Mouse (Mus musculus) myocyte (in vitro differentiated cells): ENCODE results near the gene Slc35c1. TPM values are rescaled to one million over a fixed set of nuclear protein-coding genes. Genes with fewer than 3 reads are reported as not detected.

Experiments
- H3K27me3 ChIP-seq: one replicate; pipeline ENCODE4 v1.6.1; 2011; ENCODE audit not compliant: control insufficient read depth, insufficient read depth, insufficient read length
- H3K36me3 ChIP-seq: one replicate; pipeline ENCODE4 v1.6.1; 2011; ENCODE audit not compliant: control insufficient read depth, insufficient read depth
- H3K4me2 ChIP-seq: one replicate; pipeline ENCODE4 v1.6.1; 2011; ENCODE audit warnings: low read depth, control low read depth
- H3K4me3 ChIP-seq: one replicate; pipeline ENCODE4 v1.5.1; 2011; ENCODE audit warnings: mild to moderate bottlenecking, control low read depth, moderate library complexity
- H3K79me2 ChIP-seq: one replicate; pipeline ENCODE4 v1.6.1; 2011; ENCODE audit not compliant: control insufficient read depth, insufficient read depth
- H3ac ChIP-seq: one replicate; pipeline ENCODE4 v1.6.1; 2011; ENCODE audit not compliant: control insufficient read depth, insufficient read length
- CEBPB ChIP-seq: IDR thresholded peaks from 2 replicates; pipeline ENCODE4 v1.6.1; 2011; ENCODE audit warnings: mild to moderate bottlenecking, moderate library complexity; ENCODE audit not compliant: poor library complexity, insufficient read depth, severe bottlenecking
- E2F4 ChIP-seq: IDR thresholded peaks from one replicate; pipeline ENCODE4 v1.6.1; 2011; ENCODE audit warnings: mild to moderate bottlenecking, control low read depth, moderate library complexity; ENCODE audit not compliant: insufficient read depth
- MAX ChIP-seq: IDR thresholded peaks from one replicate; pipeline ENCODE4 v1.6.1; 2011; ENCODE audit warnings: low read depth, mild to moderate bottlenecking, control low read depth
- MYOD1 ChIP-seq, 3 experiments: IDR thresholded peaks; one replicate each; pipeline ENCODE4 v1.6.1; 2011; ENCODE audit warnings: control low read depth in 2 of 3, low read depth in 2 of 3, mild to moderate bottlenecking in 2 of 3, moderate library complexity in 1 of 3; ENCODE audit not compliant: insufficient read length in 2 of 3, control insufficient read depth in 1 of 3
- MYOG ChIP-seq, 3 experiments: IDR thresholded peaks; one replicate each; pipeline ENCODE4 v1.6.1; 2011; ENCODE audit warnings: control low read depth in 2 of 3, low read depth in 2 of 3, mild to moderate bottlenecking in 2 of 3; ENCODE audit not compliant: insufficient read length in 2 of 3, control insufficient read depth in 1 of 3, insufficient read depth in 1 of 3
- POLR2A ChIP-seq: IDR thresholded peaks from one replicate; pipeline ENCODE4 v1.6.1; 2011; ENCODE audit warnings: low read depth, mild to moderate bottlenecking, control low read depth, moderate library complexity; ENCODE audit not compliant: insufficient read length
- POLR2AphosphoS2 ChIP-seq: IDR thresholded peaks from one replicate; pipeline ENCODE4 v1.6.1; 2011; ENCODE audit warnings: low read depth, control low read depth; ENCODE audit not compliant: insufficient read length
- REST ChIP-seq: IDR thresholded peaks from one replicate; pipeline ENCODE4 v1.6.1; 2011; ENCODE audit warnings: mild to moderate bottlenecking, control low read depth, moderate library complexity; ENCODE audit not compliant: insufficient read depth, insufficient read length
- SRF ChIP-seq: IDR thresholded peaks from one replicate; pipeline ENCODE4 v1.6.1; 2011; ENCODE audit warnings: low read depth; ENCODE audit not compliant: control insufficient read depth, insufficient read length
- TCF12 ChIP-seq: IDR thresholded peaks from one replicate; pipeline ENCODE4 v1.6.1; 2011; ENCODE audit warnings: mild to moderate bottlenecking, control low read depth; ENCODE audit not compliant: poor library complexity, insufficient read depth, severe bottlenecking
- TCF3 ChIP-seq: IDR thresholded peaks from one replicate; pipeline ENCODE4 v1.6.1; 2011; ENCODE audit warnings: low read depth, control low read depth; ENCODE audit not compliant: insufficient read length
- USF1 ChIP-seq: IDR thresholded peaks from one replicate; pipeline ENCODE4 v1.6.1; 2011; ENCODE audit warnings: low read depth, mild to moderate bottlenecking, control low read depth, moderate library complexity
- polyA plus RNA-seq: library from polyadenylated mRNA; unstranded; fragments of >200 nt; fragmentation: generic; extraction: Trizol; gene quantifications from one replicate; pipeline ENCODE4 v1.2.1, GENCODE M21; 2012; ENCODE audit warnings: missing spikeins

Gene Slc35c1
- polyA plus RNA-seq, 1 experiment, result 13.8 TPM

GRCm38 (mm10) chr2:92438567-92438966 lies 21.8 kb downstream of the Slc35c1 start:
- no peak overlapping the region for H3ac ChIP-seq
- no peak overlapping the region for H3K4me3 ChIP-seq
- H3K27me3 ChIP-seq, result peaks cover 16% of the 10 kb centered on the region
- H3K36me3 ChIP-seq, result no peaks in the 10 kb centered on the region
- no peaks in the 10 kb centered on the region for H3K79me2 ChIP-seq
- TF ChIP-seq USF1, result no peak
- no peak for TF ChIP-seq POLR2AphosphoS2
- H3K4me2 ChIP-seq, result no peak overlapping the region

GRCm38 (mm10) chr2:92437875-92438274 lies 22.5 kb downstream of the Slc35c1 start:
- Histone ChIP-seq H3K27me3 (peaks cover 16% of the 10 kb centered on the region), H3K4me2 (peak overlapping the region; percentile 47), H3K36me3 (no peaks in the 10 kb centered on the region), H3ac (no peak overlapping the region), H3K79me2 (no peaks in the 10 kb centered on the region), H3K4me3 (no peak overlapping the region)
- no peak for TF ChIP-seq MYOG (IDR thresholded peaks at IDR 0.05; ENCODE audit: control insufficient read depth in 1 of 3, insufficient read depth in 1 of 3, insufficient read length in 2 of 3, low read depth in 2 of 3)
- TF ChIP-seq USF1, result no peak
- TF ChIP-seq POLR2AphosphoS2, result no peak
- TF ChIP-seq TCF12, result no peak
- no peak for TF ChIP-seq REST
- TF ChIP-seq TCF3, result no peak
- no peak for TF ChIP-seq SRF
- no peak for TF ChIP-seq MAX
- TF ChIP-seq MYOD1 (IDR thresholded peaks at IDR 0.05; ENCODE audit: control insufficient read depth in 1 of 3, insufficient read length in 2 of 3, low read depth in 2 of 3), result no peak
- TF ChIP-seq CEBPB, result no peak
- no peak for TF ChIP-seq E2F4
- no peak for TF ChIP-seq POLR2A

- Histone ChIP-seq H3K36me3 (no peaks in the 10 kb centered on the region), H3ac (no peak overlapping the region), H3K27me3 (peaks cover 16% of the 10 kb centered on the region), H3K4me2 (no peak overlapping the region), H3K79me2 (no peaks in the 10 kb centered on the region), H3K4me3 (no peak overlapping the region)
- TF ChIP-seq E2F4, result no peak
- TF ChIP-seq POLR2A, result no peak
- no peak for TF ChIP-seq MYOG (IDR thresholded peaks at IDR 0.05; ENCODE audit: control insufficient read depth in 1 of 3, insufficient read depth in 1 of 3, insufficient read length in 2 of 3, low read depth in 2 of 3)
- no peak for TF ChIP-seq POLR2AphosphoS2
- no peak for TF ChIP-seq MYOD1 (IDR thresholded peaks at IDR 0.05; ENCODE audit: control insufficient read depth in 1 of 3, insufficient read length in 2 of 3, low read depth in 2 of 3)
- TF ChIP-seq MAX, result no peak
- no peak for TF ChIP-seq TCF12
- no peak for TF ChIP-seq TCF3
- TF ChIP-seq SRF, result no peak
- TF ChIP-seq REST, result no peak
- no peak for TF ChIP-seq CEBPB
- no peak for TF ChIP-seq USF1
These were observed 23.0 kb downstream of the Slc35c1 start for GRCm38 (mm10) chr2:92437366-92437765.

- Histone ChIP-seq H3K4me2 (no peak overlapping the region), H3K79me2 (peaks cover 5% of the 10 kb centered on the region), H3K4me3 (no peak overlapping the region), H3K36me3 (no peaks in the 10 kb centered on the region), H3K27me3 (peaks cover 10% of the 10 kb centered on the region), H3ac (no peak overlapping the region)
- TF ChIP-seq MYOD1 (IDR thresholded peaks at IDR 0.05; ENCODE audit: control insufficient read depth in 1 of 3, insufficient read length in 2 of 3, low read depth in 2 of 3), result no peak
- no peak for TF ChIP-seq E2F4
- TF ChIP-seq TCF12, result no peak
- TF ChIP-seq CEBPB, result no peak
- no peak for TF ChIP-seq POLR2A
- TF ChIP-seq POLR2AphosphoS2, result no peak
- no peak for TF ChIP-seq SRF
- TF ChIP-seq TCF3, result no peak
- no peak for TF ChIP-seq MAX
- TF ChIP-seq MYOG (IDR thresholded peaks at IDR 0.05; ENCODE audit: control insufficient read depth in 1 of 3, insufficient read depth in 1 of 3, insufficient read length in 2 of 3, low read depth in 2 of 3), result no peak
- no peak for TF ChIP-seq REST
- TF ChIP-seq USF1, result no peak
These were observed 25.3 kb downstream of the Slc35c1 start for GRCm38 (mm10) chr2:92435023-92435422.

GRCm38 (mm10) chr2:92434375-92434745 lies 26.0 kb downstream of the Slc35c1 start:
- Histone ChIP-seq H3K27me3 (peaks cover 3% of the 10 kb centered on the region), H3K4me3 (peak overlapping the region; percentile 41), H3K4me2 (peak overlapping the region; percentile 89), H3ac (peak overlapping the region; percentile 44), H3K36me3 (no peaks in the 10 kb centered on the region), H3K79me2 (peaks cover 5% of the 10 kb centered on the region)
- TF ChIP-seq MYOD1 (IDR thresholded peaks at IDR 0.05; ENCODE audit: control insufficient read depth in 1 of 3, insufficient read length in 2 of 3, low read depth in 2 of 3), result no peak
- TF ChIP-seq CEBPB, result peak; percentile 87
- no peak for TF ChIP-seq SRF
- TF ChIP-seq TCF12, result no peak
- TF ChIP-seq POLR2A, result no peak
- no peak for TF ChIP-seq TCF3
- no peak for TF ChIP-seq REST
